Mouse (Mus musculus): ENCODE data around the gene Gm28372.

Gm28372 gene

DNA sequence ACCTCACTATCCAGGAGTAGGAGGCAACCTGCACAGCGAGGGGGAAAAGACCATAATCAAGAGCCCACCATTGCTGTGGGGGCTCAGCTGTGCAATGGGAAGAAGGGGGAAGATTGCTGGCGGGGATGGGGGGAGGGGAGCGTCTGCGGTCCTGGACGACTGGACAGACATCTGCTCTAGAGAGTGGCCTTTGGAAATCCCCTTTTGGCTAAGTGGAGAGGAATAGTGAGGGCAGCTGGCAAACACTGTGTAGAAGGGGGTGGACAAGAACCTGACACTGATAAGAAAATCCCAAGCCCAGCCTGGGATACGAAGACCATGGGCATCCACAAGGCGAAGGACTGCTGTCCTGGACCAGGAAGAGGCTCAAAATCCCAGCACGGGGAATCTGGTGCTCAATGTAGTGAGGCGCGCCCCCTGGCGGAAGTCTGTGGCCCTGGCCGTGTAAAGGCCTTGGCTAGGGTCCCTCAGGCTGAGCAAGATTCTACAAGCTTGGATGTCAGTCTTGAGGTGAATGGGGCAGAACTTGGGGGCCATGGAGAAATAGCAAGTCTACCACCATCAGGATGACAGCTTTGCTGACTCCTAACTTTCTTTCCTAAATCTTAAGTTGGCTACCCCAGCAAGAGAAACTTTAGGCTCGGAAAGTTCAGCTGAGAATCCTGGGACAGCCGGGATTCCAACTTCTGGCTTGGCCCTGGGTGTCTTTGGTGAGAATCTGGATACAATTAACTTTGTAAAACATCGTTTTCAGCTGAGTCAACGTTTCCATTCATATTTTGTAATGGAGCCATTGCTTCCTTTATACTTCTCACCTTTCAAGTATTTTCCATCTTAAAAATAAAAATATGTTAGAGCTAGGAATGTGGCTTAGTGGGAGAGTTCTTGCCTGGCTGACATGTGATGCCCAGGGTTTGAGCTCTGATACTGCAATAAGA, 6.8 kb downstream of the Gm28372 start:
- DNase-seq (ENCODE audit: low read depth, low spot score): peak; percentile 51

DNA sequence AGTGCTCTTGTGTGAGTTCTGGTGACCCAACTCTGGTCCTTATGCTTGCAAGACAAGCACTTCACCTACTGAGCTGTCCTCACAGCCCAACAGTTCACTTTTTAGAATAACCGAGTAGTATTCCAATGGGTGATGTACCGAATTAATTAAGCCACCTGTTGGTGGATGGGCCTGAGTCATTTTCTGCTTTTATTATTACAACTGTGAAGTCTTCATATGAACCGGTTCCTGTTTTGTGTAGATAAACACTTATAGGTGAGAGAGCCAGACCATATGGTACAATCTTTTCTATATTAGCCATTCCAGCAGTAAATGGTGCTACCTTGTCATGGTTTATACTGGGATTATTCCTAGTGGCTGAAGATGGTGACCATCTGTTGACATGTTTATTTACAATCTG, 7.7 kb downstream of the Gm28372 start:
- DNase-seq (ENCODE audit: low read depth, low spot score): no peak

DNA sequence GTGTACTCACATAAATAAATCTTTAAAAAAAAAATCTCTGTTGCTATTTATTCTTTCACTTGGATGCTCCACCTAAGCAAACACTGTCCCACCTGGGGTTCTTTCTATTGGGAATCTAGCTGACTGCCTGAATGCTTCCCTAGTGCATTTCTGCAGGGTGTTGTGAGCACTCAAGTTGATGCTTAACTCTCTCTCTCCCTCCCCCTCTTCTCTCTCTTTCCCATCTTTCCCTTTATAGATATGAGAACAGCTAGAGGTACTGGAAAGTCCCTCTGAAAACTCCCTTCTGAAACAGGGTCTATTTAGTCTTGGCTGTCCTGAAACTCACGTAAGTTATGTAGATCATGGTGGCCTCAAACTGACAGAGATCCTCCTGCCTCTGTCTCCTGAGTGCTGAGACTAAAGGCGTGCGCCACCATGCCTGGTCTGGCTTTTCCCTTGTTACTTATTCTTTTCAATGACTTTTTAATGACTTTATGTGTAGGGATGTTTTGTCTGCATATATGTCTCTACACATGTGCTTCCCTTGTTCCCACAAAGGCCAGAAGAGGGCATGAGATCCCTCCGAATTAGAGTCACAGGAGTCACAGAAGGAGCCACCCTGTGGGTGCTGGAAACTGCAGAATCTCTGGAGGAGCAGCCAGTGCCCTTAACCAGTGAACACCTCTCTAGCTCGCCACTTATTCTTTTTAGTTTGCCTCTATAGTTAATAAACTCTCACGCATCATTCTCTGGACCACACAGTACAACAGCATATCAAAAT, 9.2 kb downstream of the Gm28372 start:
- DNase-seq (ENCODE audit: low read depth, low spot score): no peak

DNA sequence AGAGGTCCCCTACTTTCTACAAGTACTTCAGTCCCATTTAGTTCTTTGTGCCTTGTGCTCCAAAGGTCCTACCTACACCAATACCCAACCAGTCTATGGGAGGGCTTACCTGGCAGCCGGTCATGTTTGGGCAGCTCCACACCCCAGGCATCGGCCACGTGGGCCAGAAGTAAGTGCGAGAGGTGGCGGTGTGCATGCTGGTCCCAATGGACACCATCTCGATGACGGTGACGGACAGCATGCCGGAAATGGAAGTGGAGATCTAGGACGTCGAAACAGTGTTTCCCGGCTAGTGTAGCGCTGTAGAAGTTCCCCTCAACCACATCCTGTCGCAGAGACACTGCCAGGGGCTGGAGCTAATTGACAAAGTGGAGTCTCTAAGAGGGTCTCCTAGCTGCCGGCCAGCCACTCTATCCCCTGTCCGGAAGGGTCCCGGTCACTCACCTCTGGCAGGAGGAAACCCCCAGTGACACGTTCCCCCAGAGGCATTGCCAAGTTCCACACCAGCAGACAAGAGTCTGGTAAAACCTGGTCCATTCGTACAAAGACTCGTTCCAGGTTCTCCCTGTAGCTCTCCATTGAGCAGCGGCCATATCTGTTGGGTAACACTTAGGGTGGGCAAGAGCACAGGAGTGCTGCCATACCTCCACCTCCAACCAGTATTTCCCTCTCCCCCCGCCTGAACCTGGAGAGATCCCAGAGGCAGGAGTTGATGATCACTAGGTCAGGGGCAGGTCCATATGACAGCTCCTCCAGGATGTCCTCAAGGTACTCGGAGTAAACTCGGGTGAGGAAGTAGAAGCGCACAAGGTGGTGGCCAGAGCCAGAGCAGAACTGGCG, 17.0 kb downstream of the Gm28372 start:
- DNase-seq (ENCODE audit: low read depth, low spot score): no peak

DNA sequence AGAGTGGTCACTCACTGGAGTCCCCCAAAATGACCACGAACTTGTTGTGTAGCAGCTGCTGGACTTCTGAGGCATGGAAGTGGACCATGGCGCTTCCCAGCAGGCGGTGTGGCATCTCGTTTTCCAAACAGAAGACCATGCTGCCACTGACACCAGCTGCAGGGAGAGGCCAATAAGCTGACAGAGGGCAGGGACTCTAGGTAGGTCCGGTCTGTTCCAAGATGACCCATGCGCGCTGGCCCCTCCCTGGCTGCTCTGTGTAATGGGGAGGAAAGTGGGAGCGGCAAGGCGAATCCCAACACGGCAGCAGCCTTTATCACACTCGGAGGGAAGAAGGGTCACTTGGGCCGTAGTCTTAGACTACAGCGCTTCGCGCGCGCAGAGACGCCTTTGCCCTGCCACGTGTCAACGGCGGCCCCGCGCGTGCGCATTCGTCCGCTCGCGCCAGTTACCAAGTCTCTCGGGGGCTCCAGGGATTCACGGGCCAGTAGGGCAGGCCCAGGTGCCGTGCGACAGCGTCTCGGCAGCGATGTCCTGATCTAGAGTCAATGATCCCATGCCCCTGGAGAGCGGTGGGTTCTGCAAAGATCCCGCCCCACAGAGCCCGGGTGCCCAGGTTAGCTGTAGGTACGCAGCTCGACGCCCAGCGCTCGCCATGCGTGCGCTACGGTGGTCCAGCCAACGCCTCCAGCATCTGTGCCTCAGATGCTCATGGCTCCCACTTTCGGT, 18.5 kb downstream of the Gm28372 start:
- no peak for DNase-seq (ENCODE audit: low read depth, low spot score)

DNA sequence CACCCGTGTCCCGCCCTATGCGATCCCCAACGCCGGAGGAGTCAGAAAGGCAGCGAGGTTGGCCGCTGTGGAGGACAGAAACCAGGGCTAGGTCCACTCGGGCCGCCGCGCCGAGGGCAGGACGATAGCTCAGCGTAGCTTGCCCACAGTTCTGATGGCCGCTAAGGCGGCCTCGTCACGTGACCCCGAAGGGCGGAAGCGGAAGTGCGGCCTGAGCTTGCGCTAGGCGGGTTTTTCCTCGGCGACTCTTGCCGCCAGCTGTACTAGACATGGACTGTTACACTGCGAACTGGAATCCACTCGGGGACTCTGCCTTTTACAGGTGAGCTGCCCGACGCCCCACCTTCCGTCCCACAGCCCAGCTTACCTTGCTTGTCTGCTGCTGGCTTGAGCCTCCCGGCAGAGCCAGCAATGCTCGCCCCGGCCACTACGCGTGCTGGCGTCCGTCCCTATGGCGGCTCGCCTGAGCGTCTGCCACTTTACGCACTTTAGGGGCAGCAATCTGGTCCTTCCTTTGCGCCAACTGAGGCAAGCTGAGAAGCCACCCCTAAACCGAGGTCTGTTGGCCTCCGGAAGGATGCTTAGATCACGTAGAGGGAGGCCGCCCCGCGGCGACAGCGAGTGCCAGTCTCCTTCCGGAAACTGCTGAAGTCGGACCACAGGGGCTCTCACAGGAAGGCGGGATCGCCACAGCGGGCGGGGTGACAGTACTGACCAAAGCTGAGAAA, 19.3 kb downstream of the Gm28372 start, which contains the start of the genes Vps16 and Pced1a:
Gene Vps16 (plus strand): TSS at position 214 of the 728 bp plus-strand sequence.
Gene Pced1a (minus strand): TSS at position 576 of the 728 bp plus-strand sequence.
- peak; percentile 83 for DNase-seq (ENCODE audit: low read depth, low spot score)

DNA sequence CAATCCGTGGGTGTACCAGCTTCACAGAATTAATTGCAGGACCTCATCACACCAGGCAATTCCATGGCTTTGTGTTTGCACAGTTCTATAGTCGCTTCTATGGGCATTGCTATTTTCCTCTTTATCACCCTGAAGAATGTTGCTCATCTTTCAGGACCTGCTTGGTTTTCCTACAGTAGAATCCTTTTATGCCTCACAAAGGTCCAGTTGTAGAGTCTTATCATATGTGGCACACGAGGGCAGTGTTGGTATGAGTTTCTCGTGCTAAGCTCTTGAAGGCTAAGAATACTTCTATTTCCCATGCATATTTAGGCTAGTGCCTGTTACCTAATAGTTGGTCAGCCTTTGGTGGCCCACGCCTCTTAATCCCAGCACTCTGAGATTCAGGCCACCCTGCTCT, 20.1 kb downstream of the Gm28372 start:
- DNase-seq (ENCODE audit: low read depth, low spot score): no peak

DNA sequence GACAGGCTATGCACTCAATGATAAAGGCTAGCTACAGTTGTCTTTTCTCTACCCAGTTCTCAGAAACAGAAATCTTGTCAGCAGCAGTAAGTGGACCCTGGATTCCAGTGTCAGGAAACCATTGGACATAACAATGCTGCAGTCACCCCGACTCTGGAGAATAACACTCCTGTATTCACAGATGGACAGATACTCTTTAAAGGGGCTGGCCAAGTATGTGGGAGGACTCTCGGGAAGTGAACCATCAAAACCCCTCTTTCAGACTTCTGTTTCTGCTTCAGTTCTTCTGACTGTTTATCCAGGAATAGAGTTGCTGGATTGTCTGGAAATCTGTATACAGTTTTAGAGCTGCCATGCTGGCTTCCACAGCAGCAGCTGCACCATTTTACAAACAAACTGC, 24.8 kb downstream of the Gm28372 start:
- no peak for DNase-seq (ENCODE audit: low read depth, low spot score)

DNA sequence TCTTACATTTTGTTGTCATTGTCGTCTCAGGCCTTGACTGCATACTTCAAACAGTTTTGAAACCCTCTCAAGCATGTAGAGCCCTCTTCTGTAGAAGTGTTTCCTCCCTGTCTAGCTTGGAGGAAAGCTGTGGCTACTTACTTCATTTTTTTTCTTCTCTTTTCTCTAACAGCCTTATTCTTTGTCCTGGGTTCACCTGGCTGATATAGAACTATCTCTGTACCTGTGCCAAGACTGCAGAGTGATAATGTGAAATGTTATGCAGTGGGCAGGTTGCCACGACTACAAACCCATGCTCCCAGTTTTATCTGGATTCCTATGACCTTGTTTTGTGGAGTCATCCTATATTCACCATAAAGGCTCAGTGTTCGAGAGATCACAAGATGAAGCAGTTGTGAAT, 25.4 kb downstream of the Gm28372 start:
- DNase-seq (ENCODE audit: low read depth, low spot score): no peak

DNA sequence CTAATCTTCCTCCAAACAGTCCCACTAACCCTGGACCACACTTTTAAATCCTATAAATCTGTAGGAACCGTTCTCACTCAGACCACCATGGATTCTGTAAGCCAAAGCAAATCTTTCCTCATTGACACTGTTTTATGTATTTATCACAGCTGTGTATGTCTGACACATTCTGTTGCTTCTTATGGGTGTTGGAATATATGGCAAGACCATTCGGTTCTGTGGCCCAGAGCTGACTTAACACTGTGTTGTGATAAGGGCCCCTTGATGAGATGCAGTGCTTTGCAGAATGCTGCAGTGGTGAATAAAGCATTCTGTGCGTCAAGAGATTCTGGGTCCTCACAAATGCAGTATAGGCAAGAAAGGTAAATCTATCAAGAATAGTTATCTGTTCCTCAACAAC, 27.1 kb downstream of the Gm28372 start:
- no peak for DNase-seq (ENCODE audit: low read depth, low spot score)

DNA sequence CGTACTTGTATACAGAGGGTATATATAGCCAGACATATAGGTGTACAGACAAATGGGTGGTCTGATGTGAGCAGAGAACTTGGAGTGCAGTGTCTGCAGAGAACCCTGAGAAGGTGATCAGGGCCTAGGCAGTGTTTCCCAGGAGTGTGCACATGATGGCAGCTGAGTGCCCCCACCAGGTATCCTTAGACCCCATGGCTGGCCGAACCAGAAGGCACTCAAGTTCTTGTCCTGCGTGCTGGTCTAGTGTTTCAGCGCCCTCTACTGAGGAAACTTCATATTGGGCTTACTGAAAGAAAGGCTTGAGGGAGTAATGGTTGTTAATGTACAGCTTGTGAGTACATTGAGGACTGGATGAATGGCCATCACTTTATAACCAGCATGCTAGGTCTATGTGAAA, 28.1 kb downstream of the Gm28372 start:
- DNase-seq (ENCODE audit: low read depth, low spot score): no peak

DNA sequence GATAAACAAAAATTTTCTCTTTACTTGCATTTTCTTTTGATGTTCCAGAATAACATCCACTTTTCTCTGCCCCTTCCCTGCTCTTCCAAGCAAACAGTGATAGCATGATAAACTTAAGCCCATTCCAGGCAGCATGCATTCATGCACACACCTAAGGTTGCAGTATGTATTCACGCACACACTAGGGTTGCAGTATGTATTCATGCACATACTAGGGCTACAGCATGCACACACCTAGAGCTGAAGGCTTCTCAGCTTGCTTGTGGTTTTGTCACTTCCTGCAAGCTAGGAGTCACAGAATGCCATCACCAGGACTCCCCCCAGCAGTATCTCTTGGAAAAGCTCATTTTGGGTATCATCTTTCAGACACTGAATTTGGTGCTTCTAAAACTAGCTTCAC, 31.7 kb downstream of the Gm28372 start:
- no peak for DNase-seq (ENCODE audit: low read depth, low spot score)

DNA sequence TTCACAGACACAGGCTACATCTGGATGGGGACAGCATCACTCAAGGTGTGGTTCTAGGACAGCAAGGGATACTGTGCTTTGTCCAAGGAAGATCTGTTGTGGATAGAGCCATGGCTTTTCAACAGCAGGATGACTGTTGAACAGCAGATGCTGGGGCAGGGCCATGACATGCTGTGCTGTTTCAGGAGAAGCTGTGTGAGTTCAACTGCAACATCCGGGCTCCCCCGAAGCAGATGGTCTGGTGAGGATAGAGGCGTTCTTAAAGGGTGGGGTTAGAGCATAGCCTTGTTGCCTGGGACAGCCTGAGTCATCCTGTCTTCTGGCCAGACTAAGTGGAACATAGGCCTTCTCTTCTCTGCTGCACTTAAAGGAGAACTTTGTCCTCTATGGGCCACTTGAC, 33.8 kb downstream of the Gm28372 start:
- DNase-seq (ENCODE audit: low read depth, low spot score): no peak

DNA sequence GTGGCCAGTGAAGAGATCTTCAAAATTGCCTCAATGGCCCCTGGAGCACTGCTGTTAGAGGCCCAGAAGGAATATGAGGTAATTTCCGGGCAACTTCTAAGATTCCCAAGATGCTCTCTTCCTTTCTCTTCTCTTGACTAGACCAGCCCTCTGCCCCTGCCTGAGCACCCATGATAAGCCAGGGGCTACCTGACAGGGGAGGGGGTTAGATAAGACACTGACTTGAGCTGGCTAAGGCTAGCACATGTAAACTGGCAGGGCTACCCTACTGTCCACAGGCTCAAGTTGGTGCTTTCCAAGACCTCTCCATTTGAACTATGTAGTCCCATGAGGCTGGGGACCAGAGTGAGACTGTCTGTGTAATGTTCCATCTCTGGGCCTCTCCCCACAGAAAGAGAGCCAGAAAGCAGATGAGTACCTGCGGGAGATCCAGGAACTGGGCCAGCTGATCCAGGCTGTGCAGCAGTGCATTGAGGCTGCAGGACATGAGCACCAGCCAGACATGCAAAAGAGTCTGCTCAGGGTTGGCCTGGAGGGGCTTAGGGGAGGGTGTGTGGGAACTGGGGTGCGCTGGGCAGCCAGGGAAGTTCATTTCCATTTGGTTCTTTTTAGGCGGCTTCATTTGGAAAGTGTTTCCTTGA, 34.9 kb downstream of the Gm28372 start:
- DNase-seq (ENCODE audit: low read depth, low spot score): no peak

DNA sequence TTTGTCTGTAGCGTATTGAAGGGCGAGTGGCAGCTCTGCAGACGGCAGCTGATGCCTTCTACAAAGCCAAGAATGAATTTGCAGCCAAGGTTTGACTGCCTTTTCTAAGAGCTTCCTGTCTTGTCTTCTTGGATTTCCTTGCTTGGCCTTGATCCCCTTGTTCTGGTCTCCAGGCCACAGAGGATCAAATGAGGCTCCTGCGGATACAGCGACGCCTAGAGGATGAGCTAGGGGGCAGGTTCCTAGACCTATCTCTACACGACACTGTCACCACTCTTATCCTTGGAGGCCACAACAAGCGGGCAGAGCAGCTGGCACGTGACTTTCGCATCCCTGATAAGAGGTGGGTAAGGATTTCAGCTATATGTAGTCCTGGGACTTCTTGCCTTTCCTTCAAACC, 37.1 kb downstream of the Gm28372 start:
- DNase-seq (ENCODE audit: low read depth, low spot score): no peak

DNA sequence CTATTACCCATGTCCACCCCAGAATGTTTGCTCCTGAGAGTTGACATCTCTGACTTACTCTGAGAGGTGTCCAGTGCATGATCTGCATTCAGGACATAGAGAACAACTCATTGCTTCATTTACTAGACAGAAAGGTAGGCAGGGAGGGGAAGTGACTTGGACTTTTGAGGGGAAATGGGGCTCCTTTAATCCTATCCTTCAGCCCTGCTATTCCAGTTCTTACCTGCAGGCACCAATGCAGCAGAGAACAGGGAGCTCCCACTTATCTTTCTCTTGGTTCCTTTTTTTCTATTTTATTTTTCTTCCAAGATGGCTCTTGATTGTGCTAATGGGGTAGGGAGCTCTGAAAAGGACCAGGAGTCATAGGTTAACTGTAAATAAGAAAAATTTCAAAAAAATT, 43.4 kb downstream of the Gm28372 start:
- no peak for DNase-seq (ENCODE audit: low read depth, low spot score)

DNA sequence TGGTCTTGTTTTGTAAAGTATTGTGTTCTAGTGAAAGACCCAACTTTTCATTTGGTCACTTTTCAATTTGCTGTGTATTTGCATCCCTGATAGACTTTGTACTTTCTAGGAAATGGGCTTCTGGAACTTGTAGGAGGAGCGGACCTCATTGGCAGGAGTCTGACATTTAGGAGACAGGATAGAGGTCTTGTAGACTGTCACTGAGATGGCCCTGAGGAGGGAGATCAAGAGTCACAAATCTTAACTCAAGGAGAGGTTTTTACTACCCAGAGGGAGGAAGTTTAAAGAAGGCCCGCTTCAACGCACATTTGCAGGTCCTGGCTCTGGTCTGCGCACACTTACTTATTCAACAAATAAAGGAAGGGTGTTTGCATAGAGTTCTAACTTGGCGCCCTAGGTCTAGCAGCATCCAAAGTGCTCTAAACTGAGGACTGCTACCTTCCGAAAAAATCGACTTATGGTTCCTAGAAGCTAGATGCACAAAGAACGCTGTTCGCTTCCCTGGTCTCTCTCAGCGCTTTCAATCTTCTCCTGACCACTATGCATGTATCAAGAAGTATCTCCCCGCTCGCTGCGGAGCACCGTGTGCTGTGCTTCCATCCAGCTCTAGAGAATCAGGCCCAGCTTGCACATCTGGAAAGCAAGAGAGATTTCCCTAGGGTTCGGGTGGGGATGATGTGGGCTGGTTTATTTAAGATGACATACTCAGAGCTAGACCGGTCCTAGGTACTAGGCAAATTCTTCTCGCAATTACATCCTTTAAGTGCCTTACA, 44.2 kb downstream of the Gm28372 start:
- DNase-seq (ENCODE audit: low read depth, low spot score): no peak

DNA sequence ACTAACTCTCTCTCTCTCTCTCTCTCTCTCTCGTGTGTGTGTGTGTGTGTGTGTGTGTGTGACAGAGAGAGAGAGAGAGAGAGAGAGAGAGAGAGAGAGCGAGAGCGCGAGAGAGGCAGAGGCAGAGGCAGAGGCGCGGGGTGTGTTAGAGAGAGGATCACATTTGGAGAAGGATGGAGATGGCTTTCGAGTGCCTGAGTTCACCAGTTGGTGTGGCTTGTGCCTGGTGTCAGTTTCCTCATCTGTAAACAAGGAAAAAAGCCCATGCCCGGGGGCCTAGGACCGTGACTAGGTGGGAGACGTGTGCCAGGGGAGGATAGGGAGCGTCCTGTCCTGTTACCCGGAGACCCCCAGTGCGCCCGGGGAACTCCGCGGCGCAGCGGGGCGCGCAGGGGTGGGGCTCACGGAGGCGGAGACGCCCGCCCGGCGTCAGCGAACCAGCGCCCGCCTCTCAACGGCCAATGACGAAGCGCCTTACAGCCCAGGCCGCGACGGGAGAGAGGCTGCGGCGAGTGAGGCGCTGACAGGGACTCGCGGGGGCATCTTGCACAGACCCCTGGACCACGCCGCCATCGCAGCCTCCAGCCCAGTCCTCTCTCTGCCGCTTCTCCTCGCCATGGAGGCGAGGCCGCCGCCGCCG, 44.9 kb downstream of the Gm28372 start, which contains the start of gene Ptpra:
Gene Ptpra (plus strand): TSS at position 485 of the 640 bp plus-strand sequence.
- peak; percentile 71 for DNase-seq (ENCODE audit: low read depth, low spot score)

DNA sequence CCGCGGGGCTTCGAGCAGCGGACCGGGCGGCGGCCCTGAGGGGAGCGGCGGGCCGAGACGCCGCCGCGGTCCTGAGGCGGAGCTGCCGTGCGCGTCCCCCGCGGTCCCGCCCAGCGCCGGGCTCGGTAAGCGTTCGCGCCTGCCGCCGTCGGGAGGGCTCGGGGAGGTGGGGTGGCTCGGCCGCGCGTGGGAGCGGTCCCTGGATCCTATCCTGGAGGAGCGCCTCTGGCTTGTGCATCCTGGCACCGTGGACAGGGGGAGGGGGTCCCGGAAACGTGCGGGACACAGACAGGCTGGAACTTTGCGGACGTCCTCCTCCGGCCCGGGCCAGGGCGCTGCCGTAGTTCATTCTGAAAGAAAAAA, 45.4 kb downstream of the Gm28372 start:
- DNase-seq (ENCODE audit: low read depth, low spot score): peak; percentile 50
